Mouse (Mus musculus) hindbrain, embryonic 16.5 days (tissue): ENCODE results near the gene Serpini1. TPM values are rescaled to one million over a fixed set of nuclear protein-coding genes. Genes with fewer than 3 reads are reported as not detected.

Experiments used
- ATAC-seq: fragments of 200-750 bp; cut with Nextera tagmentation; 2 replicates; pipeline ENCODE4 v1.8.0; 2017; ENCODE audit warnings: moderate TSS enrichment, moderate library complexity
- H3K27ac ChIP-seq: fragments of 300-500 bp; sonication (generic); 2 replicates; pipeline ENCODE4 v1.5.1; 2014; ENCODE audit warnings: low read depth, mild to moderate bottlenecking, control low read depth, low read length, moderate library complexity
- H3K27me3 ChIP-seq: fragments of 300-500 bp; sonication (generic); replicated peaks from 2 replicates; pipeline ENCODE4 v1.6.1; 2014; ENCODE audit warnings: low read length; ENCODE audit not compliant: control insufficient read depth, insufficient read depth
- H3K36me3 ChIP-seq: fragments of 300-500 bp; sonication (generic); 2 replicates; pipeline ENCODE4 v1.6.1; 2014; ENCODE audit warnings: mild to moderate bottlenecking, low read length, moderate library complexity, mixed read lengths; ENCODE audit not compliant: control insufficient read depth, insufficient read depth
- H3K4me1 ChIP-seq: fragments of 300-500 bp; sonication (generic); 2 replicates; pipeline ENCODE4 v1.6.1; 2014; ENCODE audit warnings: low read depth, low read length; ENCODE audit not compliant: control insufficient read depth, insufficient read depth
- H3K4me2 ChIP-seq: fragments of 300-500 bp; sonication (generic); 2 replicates; pipeline ENCODE4 v1.6.1; 2014; ENCODE audit warnings: mild to moderate bottlenecking, low read length, control low read depth, moderate library complexity
- H3K4me3 ChIP-seq: fragments of 300-500 bp; sonication (generic); 2 replicates; pipeline ENCODE4 v1.5.1; 2014; ENCODE audit warnings: mild to moderate bottlenecking, low read length, control low read depth, moderate library complexity
- H3K9ac ChIP-seq: fragments of 300-500 bp; sonication (generic); 2 replicates; pipeline ENCODE4 v1.6.1; 2014; ENCODE audit warnings: low read depth, mild to moderate bottlenecking, control low read depth, low read length, moderate library complexity
- H3K9me3 ChIP-seq: fragments of 300-500 bp; sonication (generic); 2 replicates; pipeline ENCODE4 v1.6.1; 2014; ENCODE audit warnings: mild to moderate bottlenecking, low read length, moderate library complexity; ENCODE audit not compliant: control insufficient read depth
- WGBS: fragments of 180-500 bp; shearing (Covaris S2); extraction: QIAGEN DNeasy Blood & Tissue Kit; methylation state at CpG from one replicate; pipeline ENCODE4 v1.1.7; 2014; 5-methylcytosine and 5-hydroxymethylcytosine counted together
- polyA plus RNA-seq: library from polyadenylated mRNA; unstranded; fragments of >200 nt; fragmentation: Nextera tagmentation; extraction: Ambion mirVana; gene quantifications from 2 replicates; pipeline ENCODE4 v1.2.1, GENCODE M21; 2015

Gene Serpini1
- 171 and 186 TPM in 2 replicates for polyA plus RNA-seq

DNA sequence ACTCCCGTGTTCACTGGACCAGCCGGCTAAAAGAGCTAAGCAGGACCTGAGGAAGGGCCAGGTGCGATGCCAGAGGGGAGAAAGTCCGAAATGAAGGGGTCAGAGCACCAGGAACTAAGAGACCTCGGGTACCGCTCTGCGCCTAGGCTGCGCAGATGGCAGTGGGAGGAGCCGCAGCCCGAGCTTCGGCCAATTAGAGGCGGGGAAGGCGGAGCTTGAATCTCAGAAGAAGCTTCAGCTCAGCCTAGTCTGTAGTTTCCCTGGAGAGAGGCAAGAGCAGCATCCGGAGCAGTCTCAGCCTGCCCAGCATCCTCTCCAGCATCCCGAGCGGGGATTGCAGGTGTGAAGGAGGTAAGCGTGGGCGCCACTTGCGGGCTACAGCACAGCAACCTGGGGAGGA, at the start of gene Serpini1:
Gene Serpini1 (plus strand): TSS at position 256 of the 400 bp plus-strand sequence.
- under 1% methylated on average over 19 of the region's 19 CpGs for WGBS
- peak within 1 kb of the TSS; percentile 84 for H3K27ac ChIP-seq
- peak within 1 kb of the TSS; percentile 92 for H3K4me3 ChIP-seq
- H3K4me1 ChIP-seq = peaks cover 4% of the 10 kb centered on the region
- peak; percentile 96 for ATAC-seq
- H3K36me3 ChIP-seq = no peaks in the 10 kb centered on the region
- no peaks in the 10 kb centered on the region for H3K9me3 ChIP-seq
- peak within 1 kb of the TSS; percentile 88 for H3K4me2 ChIP-seq
- H3K27me3 ChIP-seq = no peaks in the 10 kb centered on the region
- H3K9ac ChIP-seq = peak within 1 kb of the TSS; percentile 97

DNA sequence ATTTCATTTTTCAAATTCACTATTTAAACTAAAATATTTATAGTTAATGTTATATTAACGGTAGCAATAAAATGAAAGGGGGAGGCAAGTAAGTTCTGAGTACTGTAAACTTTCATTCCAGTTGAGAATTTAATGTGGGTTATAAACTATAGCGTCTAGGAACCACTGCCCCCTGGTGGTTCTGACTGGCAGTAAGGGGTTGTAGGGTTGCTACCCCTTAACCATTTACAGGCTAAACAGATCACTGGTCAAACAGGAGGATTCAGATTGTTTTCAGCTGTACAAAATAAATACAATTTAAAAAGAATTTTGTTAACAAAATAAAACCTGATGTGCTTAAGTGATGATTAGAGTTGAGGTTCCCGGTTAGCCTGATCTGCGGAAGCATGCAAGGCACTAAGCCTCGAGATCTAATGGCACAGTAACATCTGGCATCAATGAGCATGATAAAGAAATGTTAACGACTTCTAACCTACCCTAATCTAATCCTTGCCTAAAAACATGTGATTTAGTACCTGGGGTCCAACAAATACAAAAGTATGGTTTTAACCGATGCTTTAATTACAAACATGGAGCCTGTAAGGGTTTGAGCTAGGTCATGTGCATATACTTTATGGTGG, 39.6 kb upstream of the Serpini1 start:
- Histone ChIP-seq H3K9ac (no peak overlapping the region), H3K4me1 (no peaks in the 10 kb centered on the region), H3K4me2 (no peak overlapping the region), H3K27me3 (no peaks in the 10 kb centered on the region), H3K4me3 (no peak overlapping the region), H3K27ac (no peak overlapping the region), H3K36me3 (peaks cover 11% of the 10 kb centered on the region), H3K9me3 (no peaks in the 10 kb centered on the region)
- no peak for ATAC-seq
- 81% methylated on average over 7 of the region's 7 CpGs for WGBS

- no peaks in the 10 kb centered on the region for H3K4me1 ChIP-seq
- no peak overlapping the region for H3K4me3 ChIP-seq
- no peak overlapping the region for H3K27ac ChIP-seq
- no peak overlapping the region for H3K9ac ChIP-seq
- H3K36me3 ChIP-seq = peaks cover 11% of the 10 kb centered on the region
- H3K9me3 ChIP-seq = no peaks in the 10 kb centered on the region
- 66% methylated on average over 2 of the region's 2 CpGs for WGBS
- no peak overlapping the region for H3K4me2 ChIP-seq
- no peaks in the 10 kb centered on the region for H3K27me3 ChIP-seq
- no peak for ATAC-seq
Measured at GRCm38 (mm10) chr3:75521314-75521713, 36.0 kb upstream of the Serpini1 start.

- Histone ChIP-seq H3K4me3 (no peak overlapping the region), H3K27me3 (no peaks in the 10 kb centered on the region), H3K36me3 (peaks cover 17% of the 10 kb centered on the region), H3K4me2 (no peak overlapping the region), H3K9ac (no peak overlapping the region), H3K27ac (no peak overlapping the region), H3K9me3 (no peaks in the 10 kb centered on the region), H3K4me1 (no peaks in the 10 kb centered on the region)
- WGBS = 91% methylated on average over 1 of the region's 1 CpGs
- no peak for ATAC-seq
Measured at GRCm38 (mm10) chr3:75522527-75522926, 34.8 kb upstream of the Serpini1 start.

DNA sequence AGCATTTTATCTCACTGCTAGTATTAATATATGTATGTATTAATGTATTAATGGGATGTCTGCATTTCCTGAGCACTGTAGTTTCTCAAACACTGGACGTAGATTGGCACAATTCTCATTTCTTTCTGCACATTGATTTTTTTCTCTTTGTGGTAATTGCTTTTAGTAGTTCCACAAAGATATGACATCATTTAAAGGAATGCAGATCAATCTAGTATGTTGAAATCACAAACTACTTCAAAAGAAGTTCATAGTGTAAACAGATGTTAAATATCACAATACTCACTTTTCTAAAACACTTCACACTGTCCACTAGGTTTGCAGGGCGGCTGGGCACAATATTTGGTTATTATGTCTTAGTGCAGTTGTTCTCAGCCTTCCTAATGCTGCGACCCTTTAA, 26.3 kb upstream of the Serpini1 start:
- 95% methylated on average over 3 of the region's 3 CpGs for WGBS

GRCm38 (mm10) chr3:75534045-75534834, 23.1 kb upstream of the Serpini1 start:
- peaks cover 1% of the 10 kb centered on the region; the same call in 1 of the 2 replicates for H3K36me3 ChIP-seq
- H3K27me3 ChIP-seq = no peaks in the 10 kb centered on the region
- H3K9ac ChIP-seq = no peak overlapping the region
- H3K9me3 ChIP-seq = no peaks in the 10 kb centered on the region
- H3K4me1 ChIP-seq = no peaks in the 10 kb centered on the region
- H3K4me2 ChIP-seq = no peak overlapping the region
- H3K4me3 ChIP-seq = no peak overlapping the region
- H3K27ac ChIP-seq = no peak overlapping the region
- WGBS = 93% methylated on average over 3 of the region's 3 CpGs
- no peak for ATAC-seq

More for the DNA sequence above, 26.3 kb upstream of the Serpini1 start:
- no peaks in the 10 kb centered on the region for H3K9me3 ChIP-seq
- H3K4me2 ChIP-seq = no peak overlapping the region
- H3K9ac ChIP-seq = no peak overlapping the region
- H3K4me1 ChIP-seq = no peaks in the 10 kb centered on the region
- no peak overlapping the region for H3K4me3 ChIP-seq
- no peak for ATAC-seq
- H3K27ac ChIP-seq = no peak overlapping the region
- peaks cover 11% of the 10 kb centered on the region for H3K36me3 ChIP-seq
- no peaks in the 10 kb centered on the region for H3K27me3 ChIP-seq

GRCm38 (mm10) chr3:75541259-75541658, 16.1 kb upstream of the Serpini1 start:
- Histone ChIP-seq H3K4me1 (no peaks in the 10 kb centered on the region), H3K36me3 (peaks cover 6% of the 10 kb centered on the region; the same call in 1 of the 2 replicates), H3K27me3 (no peaks in the 10 kb centered on the region), H3K9me3 (no peaks in the 10 kb centered on the region), H3K4me2 (no peak overlapping the region), H3K9ac (no peak overlapping the region), H3K4me3 (no peak overlapping the region), H3K27ac (no peak overlapping the region)
- WGBS = 92% methylated on average over 4 of the region's 4 CpGs
- no peak for ATAC-seq

DNA sequence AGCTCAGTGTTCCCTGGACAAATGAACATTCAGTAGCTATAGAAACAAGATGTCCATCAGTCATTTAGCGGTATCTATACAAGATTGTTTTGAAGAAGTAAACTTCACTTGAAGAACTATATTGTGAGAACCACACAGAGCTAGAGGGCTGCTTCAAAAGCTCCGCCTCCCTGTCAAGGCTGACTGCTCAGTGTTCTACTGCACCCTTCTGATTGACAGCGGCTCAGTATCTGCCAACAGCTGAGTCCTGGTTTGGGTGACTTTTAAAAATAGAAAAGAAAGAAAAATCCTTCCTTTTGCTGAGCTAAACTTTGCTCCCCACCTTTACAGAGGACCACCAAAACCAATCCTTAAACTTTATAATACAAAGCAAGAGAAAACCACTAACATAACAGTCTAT, 14.5 kb upstream of the Serpini1 start:
- Histone ChIP-seq H3K4me1 (no peaks in the 10 kb centered on the region), H3K4me2 (no peak overlapping the region), H3K9me3 (no peaks in the 10 kb centered on the region), H3K36me3 (peaks cover 6% of the 10 kb centered on the region; the same call in 1 of the 2 replicates), H3K4me3 (no peak overlapping the region), H3K27ac (no peak overlapping the region), H3K27me3 (no peaks in the 10 kb centered on the region), H3K9ac (no peak overlapping the region)
- 55% methylated on average over 3 of the region's 3 CpGs for WGBS
- no peak for ATAC-seq

- no peak overlapping the region for H3K27ac ChIP-seq
- H3K9me3 ChIP-seq = no peaks in the 10 kb centered on the region
- 86% methylated on average over 1 of the region's 1 CpGs for WGBS
- no peak overlapping the region for H3K9ac ChIP-seq
- peaks cover 4% of the 10 kb centered on the region; the same call in 1 of the 2 replicates for H3K36me3 ChIP-seq
- ATAC-seq = no peak
- no peaks in the 10 kb centered on the region for H3K27me3 ChIP-seq
- no peak overlapping the region for H3K4me2 ChIP-seq
- no peak overlapping the region for H3K4me3 ChIP-seq
- H3K4me1 ChIP-seq = no peaks in the 10 kb centered on the region
Measured at GRCm38 (mm10) chr3:75544287-75544686, 13.1 kb upstream of the Serpini1 start.
